Mouse (Mus musculus) heart, adult 9 months (tissue): ENCODE measurements around the gene Pla2g4f.

Source experiments
- DNase-seq, 2 experiments: peaks; one replicate each; pipeline ENCODE4 v3.0.0; 2022; ENCODE audit warnings: low spot score in 2 of 2

Gene Pla2g4f

GRCm38 (mm10) chr2:120279961-120280360, 34.0 kb downstream of the Pla2g4f start:
- DNase-seq = peak in 1 of 2 experiments; percentile 22

- no peak for DNase-seq
Observed at GRCm38 (mm10) chr2:120276951-120277350, 37.0 kb downstream of the Pla2g4f start.

- DNase-seq = no peak
Observed at GRCm38 (mm10) chr2:120268635-120269034, 45.3 kb downstream of the Pla2g4f start.

GRCm38 (mm10) chr2:120265523-120265922, 48.4 kb downstream of the Pla2g4f start:
- DNase-seq = no peak

- DNase-seq = no peak
Observed at GRCm38 (mm10) chr2:120264858-120265257, 49.1 kb downstream of the Pla2g4f start.

GRCm38 (mm10) chr2:120262876-120263275, 51.1 kb downstream of the Pla2g4f start:
- DNase-seq = no peak

GRCm38 (mm10) chr2:120261346-120261745, 52.6 kb downstream of the Pla2g4f start:
- DNase-seq = no peak

- DNase-seq = no peak
Observed at GRCm38 (mm10) chr2:120256259-120256658, 57.7 kb downstream of the Pla2g4f start.

- DNase-seq = no peak
Observed at GRCm38 (mm10) chr2:120252644-120253043, 61.3 kb downstream of the Pla2g4f start.
